Mouse (Mus musculus) neural tube, embryonic 11.5 days (tissue): Measurements from ENCODE around the gene Lgi4. TPM values are rescaled to one million over a fixed set of nuclear protein-coding genes. Genes with fewer than 3 reads are reported as not detected.

Experiments used
- ATAC-seq: fragments of 200-750 bp; cut with Nextera tagmentation; 2 replicates; pipeline ENCODE4 v1.8.0; 2017; ENCODE audit warnings: moderate number of reproducible peaks, mild to moderate bottlenecking, moderate TSS enrichment, moderate library complexity; ENCODE audit not compliant: insufficient read depth, low FRiP score, low TSS enrichment
- DNase-seq: peaks from one replicate; pipeline ENCODE4 v3.0.0-alpha.2; 2015; ENCODE audit warnings: low spot score
- H3K27ac ChIP-seq: fragments of 300-500 bp; sonication (generic); 2 replicates; pipeline ENCODE4 v1.5.1; 2014; ENCODE audit warnings: low read depth, mild to moderate bottlenecking, low read length
- H3K27me3 ChIP-seq: fragments of 300-500 bp; sonication (generic); 2 replicates; pipeline ENCODE4 v1.6.1; 2014; ENCODE audit warnings: mild to moderate bottlenecking, low read length, mixed read lengths; ENCODE audit not compliant: control insufficient read depth, insufficient read depth
- H3K36me3 ChIP-seq: fragments of 300-500 bp; sonication (generic); 2 replicates; pipeline ENCODE4 v1.6.1; 2014; ENCODE audit warnings: mild to moderate bottlenecking, low read length, moderate library complexity, mixed read lengths; ENCODE audit not compliant: control insufficient read depth, insufficient read depth
- H3K4me1 ChIP-seq: fragments of 300-500 bp; sonication (generic); 2 replicates; pipeline ENCODE4 v1.6.1; 2014; ENCODE audit warnings: low read length, mixed read lengths; ENCODE audit not compliant: control insufficient read depth, insufficient read depth
- H3K4me2 ChIP-seq: fragments of 300-500 bp; sonication (generic); 2 replicates; pipeline ENCODE4 v1.6.1; 2014; ENCODE audit warnings: low read depth, mild to moderate bottlenecking, moderate library complexity
- H3K4me3 ChIP-seq: fragments of 300-500 bp; sonication (generic); 2 replicates; pipeline ENCODE4 v1.5.1; 2014; ENCODE audit warnings: low read depth, low read length
- H3K9ac ChIP-seq: fragments of 300-500 bp; sonication (generic); 2 replicates; pipeline ENCODE4 v1.6.1; 2014; ENCODE audit warnings: mild to moderate bottlenecking, low read length
- H3K9me3 ChIP-seq: fragments of 300-500 bp; sonication (generic); 2 replicates; pipeline ENCODE4 v1.6.1; 2016; ENCODE audit warnings: low read length; ENCODE audit not compliant: control insufficient read depth
- WGBS: fragments of 180-500 bp; shearing (Covaris S2); extraction: QIAGEN DNeasy Blood & Tissue Kit; methylation state at CpG from one replicate; pipeline ENCODE4 v1.1.7; 2014; 5-methylcytosine and 5-hydroxymethylcytosine counted together
- polyA plus RNA-seq: library from polyadenylated mRNA; unstranded; fragments of >200 nt; fragmentation: Nextera tagmentation; extraction: Ambion mirVana; gene quantifications from 2 replicates; pipeline ENCODE4 v1.2.1, GENCODE M21; 2014

Lgi4 gene
- polyA plus RNA-seq, 1 experiment from 2014 or later, result 4.9 TPM

GRCm38 (mm10) chr7:31076492-31076891 lies 17.4 kb downstream of the Lgi4 start, which contains the start of gene Fxyd3:
Gene Fxyd3, minus strand, starts transcription at chr7:31076704.
- Histone ChIP-seq H3K9ac (no peak within 1 kb of the TSS), H3K9me3 (0 out of 2 replicates have a peak, but pooled peaks cover 2% of the 10 kb centered on the region), H3K27me3 (no peaks in the 10 kb centered on the region), H3K27ac (no peak within 1 kb of the TSS), H3K4me3 (no peak within 1 kb of the TSS), H3K4me2 (no peak within 1 kb of the TSS), H3K4me1 (peaks cover 2% of the 10 kb centered on the region; the same call in 1 of the 2 replicates), H3K36me3 (no peaks in the 10 kb centered on the region)
- WGBS, result 56% methylated on average over 5 of the region's 5 CpGs
- DNase-seq (no peak), ATAC-seq (no peak)

GRCm38 (mm10) chr7:31077470-31077869 lies 18.3 kb downstream of the Lgi4 start:
- no peak overlapping the region for H3K9ac ChIP-seq
- 62% methylated on average over 6 of the region's 6 CpGs for WGBS
- no peaks in the 10 kb centered on the region for H3K27me3 ChIP-seq
- no peaks in the 10 kb centered on the region for H3K36me3 ChIP-seq
- H3K27ac ChIP-seq, result no peak overlapping the region
- ATAC-seq (peak; percentile 38; the same call in 1 of the 2 replicates), DNase-seq (no peak)
- 0 out of 2 replicates have a peak overlapping the region, but pooled peaks have one; percentile 5 for H3K4me2 ChIP-seq
- peaks cover under 1% of the 10 kb centered on the region; the same call in 1 of the 2 replicates for H3K4me1 ChIP-seq
- no peak overlapping the region for H3K4me3 ChIP-seq
- 0 out of 2 replicates have a peak, but pooled peaks cover 2% of the 10 kb centered on the region for H3K9me3 ChIP-seq

GRCm38 (mm10) chr7:31077885-31078445 lies 18.8 kb downstream of the Lgi4 start:
- H3K9ac ChIP-seq, result no peak overlapping the region
- DNase-seq, result peak; percentile 39
- no peak overlapping the region for H3K27ac ChIP-seq
- ATAC-seq, result no peak
- 0 out of 2 replicates have a peak overlapping the region, but pooled peaks have one; percentile 5 for H3K4me2 ChIP-seq
- no peaks in the 10 kb centered on the region for H3K36me3 ChIP-seq
- peaks cover 2% of the 10 kb centered on the region; the same call in 1 of the 2 replicates for H3K4me1 ChIP-seq
- no peak overlapping the region for H3K4me3 ChIP-seq
- WGBS, result 46% methylated on average over 5 of the region's 5 CpGs
- H3K27me3 ChIP-seq, result no peaks in the 10 kb centered on the region
- 0 out of 2 replicates have a peak, but pooled peaks cover 2% of the 10 kb centered on the region for H3K9me3 ChIP-seq

- 91% methylated on average over 8 of the region's 8 CpGs for WGBS
- Histone ChIP-seq H3K36me3 (no peaks in the 10 kb centered on the region), H3K4me3 (no peak overlapping the region), H3K4me2 (no peak overlapping the region), H3K4me1 (peaks cover 2% of the 10 kb centered on the region; the same call in 1 of the 2 replicates), H3K9me3 (0 out of 2 replicates have a peak, but pooled peaks cover 2% of the 10 kb centered on the region), H3K27ac (no peak overlapping the region), H3K9ac (no peak overlapping the region), H3K27me3 (no peaks in the 10 kb centered on the region)
- ATAC-seq, result no peak
- no peak for DNase-seq
Measured at GRCm38 (mm10) chr7:31079670-31080069, 20.5 kb downstream of the Lgi4 start.

GRCm38 (mm10) chr7:31080611-31081010 lies 21.5 kb downstream of the Lgi4 start:
- 63% methylated on average over 3 of the region's 3 CpGs for WGBS
- Histone ChIP-seq H3K4me2 (no peak overlapping the region), H3K9ac (no peak overlapping the region), H3K9me3 (0 out of 2 replicates have a peak, but pooled peaks cover 2% of the 10 kb centered on the region), H3K27me3 (no peaks in the 10 kb centered on the region), H3K4me1 (peaks cover 2% of the 10 kb centered on the region; the same call in 1 of the 2 replicates), H3K4me3 (no peak overlapping the region), H3K36me3 (no peaks in the 10 kb centered on the region), H3K27ac (no peak overlapping the region)
- ATAC-seq, result no peak
- DNase-seq, result no peak

- H3K36me3 ChIP-seq, result no peaks in the 10 kb centered on the region
- DNase-seq, result no peak
- WGBS, result 70% methylated on average over 1 of the region's 1 CpGs
- no peak for ATAC-seq
- H3K4me3 ChIP-seq, result no peak overlapping the region
- H3K9me3 ChIP-seq, result 0 out of 2 replicates have a peak, but pooled peaks cover 2% of the 10 kb centered on the region
- H3K9ac ChIP-seq, result no peak overlapping the region
- H3K4me2 ChIP-seq, result no peak overlapping the region
- no peak overlapping the region for H3K27ac ChIP-seq
- H3K4me1 ChIP-seq, result peaks cover 2% of the 10 kb centered on the region; the same call in 1 of the 2 replicates
- no peaks in the 10 kb centered on the region for H3K27me3 ChIP-seq
Measured at GRCm38 (mm10) chr7:31081106-31081505, 22.0 kb downstream of the Lgi4 start.

- no peak overlapping the region for H3K9ac ChIP-seq
- DNase-seq, result no peak
- H3K27me3 ChIP-seq, result no peaks in the 10 kb centered on the region
- H3K4me2 ChIP-seq, result no peak overlapping the region
- H3K9me3 ChIP-seq, result 0 out of 2 replicates have a peak, but pooled peaks cover 2% of the 10 kb centered on the region
- no peak for ATAC-seq
- H3K4me3 ChIP-seq, result no peak overlapping the region
- H3K36me3 ChIP-seq, result no peaks in the 10 kb centered on the region
- peaks cover 2% of the 10 kb centered on the region; the same call in 1 of the 2 replicates for H3K4me1 ChIP-seq
- no peak overlapping the region for H3K27ac ChIP-seq
Measured at GRCm38 (mm10) chr7:31082106-31082505, 23.0 kb downstream of the Lgi4 start.

GRCm38 (mm10) chr7:31082831-31083588 lies 23.9 kb downstream of the Lgi4 start:
- H3K9ac ChIP-seq, result no peak overlapping the region

More at GRCm38 (mm10) chr7:31082831-31083588, 23.9 kb downstream of the Lgi4 start:
- Histone ChIP-seq H3K4me1 (0 out of 2 replicates have a peak, but pooled peaks cover 2% of the 10 kb centered on the region), H3K27me3 (no peaks in the 10 kb centered on the region), H3K4me3 (no peak overlapping the region), H3K27ac (no peak overlapping the region), H3K4me2 (no peak overlapping the region), H3K9me3 (0 out of 2 replicates have a peak, but pooled peaks cover 2% of the 10 kb centered on the region), H3K36me3 (no peaks in the 10 kb centered on the region)
- 66% methylated on average over 14 of the region's 14 CpGs for WGBS
- DNase-seq, result no peak
- ATAC-seq, result no peak
